Mouse (Mus musculus): ENCODE data around the gene Smox. TPM values are rescaled to one million over a fixed set of nuclear protein-coding genes. Genes with fewer than 3 reads are reported as not detected.
"Not testable (repeated sequence)": the region's sequence is repeated elsewhere in the genome, so short reads cannot be mapped to it uniquely, and the experiment has no call there.

Gene Smox
- polyA plus RNA-seq, 1 experiment from 2014 or later = 52.3 TPM

- Histone ChIP-seq H3K4me2 (no peak overlapping the region), H3K9ac (no peak overlapping the region), H3K27me3 (no peaks in the 10 kb centered on the region), H3K27ac (replicated peaks) (no peak overlapping the region), H3K36me3 (no peaks in the 10 kb centered on the region), H3K4me3 (no peak overlapping the region), H3K9me3 (no peaks in the 10 kb centered on the region), H3K4me1 (replicated peaks) (no peaks in the 10 kb centered on the region)
- ATAC-seq (ENCODE audit: low FRiP score, low read depth) = no peak
- WGBS = 81% methylated on average over 2 of the region's 2 CpGs
Measured at GRCm38 (mm10) chr2:131466732-131467131, 24.6 kb upstream of the Smox start.

GRCm38 (mm10) chr2:131469916-131470315, 21.4 kb upstream of the Smox start:
- Histone ChIP-seq H3K9me3 (no peaks in the 10 kb centered on the region), H3K9ac (no peak overlapping the region), H3K27me3 (no peaks in the 10 kb centered on the region), H3K27ac (replicated peaks) (no peak overlapping the region), H3K4me3 (no peak overlapping the region), H3K36me3 (no peaks in the 10 kb centered on the region), H3K4me2 (no peak overlapping the region), H3K4me1 (replicated peaks) (no peaks in the 10 kb centered on the region)
- WGBS = 69% methylated on average over 1 of the region's 1 CpGs
- ATAC-seq (ENCODE audit: low FRiP score, low read depth) = no peak

DNA sequence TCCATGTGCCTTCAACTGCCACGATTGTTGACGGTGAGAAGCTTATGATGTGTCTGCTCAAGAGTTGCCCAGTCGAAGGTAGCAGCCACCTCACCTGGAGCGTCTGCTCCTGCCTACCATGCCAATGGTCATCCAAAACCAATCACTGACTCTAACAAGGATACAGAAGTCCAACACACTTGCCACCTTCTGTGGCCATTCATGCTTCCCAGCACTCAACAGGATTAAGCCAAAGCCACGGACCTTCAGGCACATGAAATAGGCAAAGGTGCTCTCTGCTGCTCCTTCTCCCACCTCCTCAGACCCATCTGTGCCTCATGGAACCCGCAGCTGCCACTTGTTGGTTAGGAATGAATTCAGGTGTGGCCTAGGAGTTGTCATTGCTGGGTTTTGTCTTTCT, 17.5 kb upstream of the Smox start:
- WGBS = 83% methylated on average over 6 of the region's 6 CpGs
- no peak for ATAC-seq (ENCODE audit: low FRiP score, low read depth)

DNA sequence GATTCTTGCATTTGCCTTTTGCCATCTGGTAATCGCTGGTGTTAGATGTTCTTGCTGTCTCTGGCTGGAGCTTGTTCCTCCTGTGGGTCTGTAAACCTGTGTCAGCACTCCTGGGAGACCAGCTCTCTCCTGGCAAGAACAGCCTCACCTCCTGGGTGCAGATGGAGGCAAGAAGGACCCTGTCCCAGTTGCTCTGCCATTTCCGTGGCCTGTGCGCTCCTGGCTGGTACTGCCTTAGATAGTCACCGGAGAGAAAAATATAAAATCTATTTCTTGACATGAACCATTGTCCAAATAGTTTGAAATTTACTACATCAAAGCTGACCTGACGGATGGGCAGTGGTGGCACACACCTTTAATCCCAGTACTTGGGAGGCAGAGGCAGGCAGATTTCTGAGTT, 14.2 kb upstream of the Smox start:
- ATAC-seq (ENCODE audit: low FRiP score, low read depth) = not testable (repeated sequence)
- 95% methylated on average over 5 of the region's 5 CpGs for WGBS

More for the DNA sequence above, 17.5 kb upstream of the Smox start:
- Histone ChIP-seq H3K27me3 (no peaks in the 10 kb centered on the region), H3K4me1 (replicated peaks) (no peaks in the 10 kb centered on the region), H3K4me2 (no peak overlapping the region), H3K36me3 (no peaks in the 10 kb centered on the region), H3K4me3 (no peak overlapping the region), H3K9ac (no peak overlapping the region), H3K27ac (replicated peaks) (no peak overlapping the region), H3K9me3 (no peaks in the 10 kb centered on the region)

GRCm38 (mm10) chr2:131477917-131478316, 13.4 kb upstream of the Smox start:
- no peaks in the 10 kb centered on the region for H3K27me3 ChIP-seq
- 89% methylated on average over 6 of the region's 6 CpGs for WGBS
- H3K4me2 ChIP-seq = no peak overlapping the region
- H3K4me1 ChIP-seq (replicated peaks) = no peaks in the 10 kb centered on the region
- H3K27ac ChIP-seq (replicated peaks) = no peak overlapping the region
- H3K36me3 ChIP-seq = no peaks in the 10 kb centered on the region
- no peak overlapping the region for H3K9ac ChIP-seq
- no peak overlapping the region for H3K4me3 ChIP-seq
- no peak for ATAC-seq (ENCODE audit: low FRiP score, low read depth)
- H3K9me3 ChIP-seq = no peaks in the 10 kb centered on the region

More for the DNA sequence above, 14.2 kb upstream of the Smox start:
- H3K36me3 ChIP-seq; H3K9ac ChIP-seq; H3K9me3 ChIP-seq; H3K4me1 ChIP-seq (replicated peaks); H3K4me2 ChIP-seq; H3K27me3 ChIP-seq; H3K4me3 ChIP-seq; H3K27ac ChIP-seq (replicated peaks): not testable (repeated sequence)

DNA sequence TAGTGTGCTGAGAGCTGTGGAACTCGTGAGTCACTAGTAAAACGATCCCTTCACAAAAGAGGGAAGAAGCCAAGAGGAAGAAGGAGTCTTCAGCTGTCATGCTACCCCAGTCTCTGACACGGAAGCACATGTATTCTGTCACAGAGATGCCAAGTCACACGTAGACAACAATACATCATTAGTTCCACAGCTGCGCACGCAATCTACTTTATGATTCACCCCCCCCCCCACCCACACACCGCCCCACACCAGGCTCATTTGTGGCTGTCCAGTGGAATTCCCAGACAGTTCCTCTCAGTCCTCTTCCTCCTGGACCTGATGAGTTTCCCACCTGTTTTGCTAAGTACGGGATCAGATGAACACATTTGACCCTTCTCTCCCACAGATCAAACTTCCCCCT, 12.9 kb upstream of the Smox start:
- Histone ChIP-seq H3K36me3 (no peaks in the 10 kb centered on the region), H3K4me3 (no peak overlapping the region), H3K27ac (replicated peaks) (no peak overlapping the region), H3K9ac (no peak overlapping the region), H3K9me3 (no peaks in the 10 kb centered on the region), H3K27me3 (no peaks in the 10 kb centered on the region), H3K4me2 (no peak overlapping the region), H3K4me1 (replicated peaks) (no peaks in the 10 kb centered on the region)
- ATAC-seq (ENCODE audit: low FRiP score, low read depth) = no peak
- WGBS = 67% methylated on average over 8 of the region's 8 CpGs

DNA sequence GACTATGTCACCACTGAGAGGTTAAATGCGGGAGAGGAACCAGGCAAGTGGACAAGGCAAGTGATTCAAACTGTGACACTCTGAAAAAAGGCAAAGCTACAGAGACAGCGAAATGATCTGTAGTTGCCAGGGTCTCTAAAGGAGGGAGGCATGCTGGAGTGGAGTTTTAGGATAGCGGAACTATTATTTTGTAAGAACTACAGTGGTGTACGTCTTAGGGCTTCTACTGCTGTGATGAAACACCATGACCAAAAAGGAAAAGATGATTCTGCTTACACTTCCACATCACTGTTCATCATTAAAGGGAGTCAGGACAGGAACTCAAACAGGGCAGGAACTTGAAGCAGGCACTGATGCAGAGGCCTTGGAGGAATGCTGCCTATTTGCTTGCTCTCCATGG, 12.4 kb upstream of the Smox start:
- no peaks in the 10 kb centered on the region for H3K27me3 ChIP-seq
- no peak overlapping the region for H3K4me3 ChIP-seq
- no peak overlapping the region for H3K4me2 ChIP-seq
- H3K9me3 ChIP-seq = no peaks in the 10 kb centered on the region
- no peaks in the 10 kb centered on the region for H3K36me3 ChIP-seq
- WGBS = 94% methylated on average over 4 of the region's 4 CpGs
- no peaks in the 10 kb centered on the region for H3K4me1 ChIP-seq (replicated peaks)
- no peak for ATAC-seq (ENCODE audit: low FRiP score, low read depth)
- no peak overlapping the region for H3K27ac ChIP-seq (replicated peaks)
- H3K9ac ChIP-seq = no peak overlapping the region

GRCm38 (mm10) chr2:131481733-131482132, 9.6 kb upstream of the Smox start:
- H3K4me1 ChIP-seq (replicated peaks) = no peaks in the 10 kb centered on the region
- 63% methylated on average over 1 of the region's 1 CpGs for WGBS
- no peak for ATAC-seq (ENCODE audit: low FRiP score, low read depth)
- no peak overlapping the region for H3K9ac ChIP-seq
- no peaks in the 10 kb centered on the region for H3K27me3 ChIP-seq
- no peaks in the 10 kb centered on the region for H3K9me3 ChIP-seq
- H3K27ac ChIP-seq (replicated peaks) = no peak overlapping the region
- H3K4me2 ChIP-seq = no peak overlapping the region
- no peak overlapping the region for H3K4me3 ChIP-seq
- no peaks in the 10 kb centered on the region for H3K36me3 ChIP-seq

DNA sequence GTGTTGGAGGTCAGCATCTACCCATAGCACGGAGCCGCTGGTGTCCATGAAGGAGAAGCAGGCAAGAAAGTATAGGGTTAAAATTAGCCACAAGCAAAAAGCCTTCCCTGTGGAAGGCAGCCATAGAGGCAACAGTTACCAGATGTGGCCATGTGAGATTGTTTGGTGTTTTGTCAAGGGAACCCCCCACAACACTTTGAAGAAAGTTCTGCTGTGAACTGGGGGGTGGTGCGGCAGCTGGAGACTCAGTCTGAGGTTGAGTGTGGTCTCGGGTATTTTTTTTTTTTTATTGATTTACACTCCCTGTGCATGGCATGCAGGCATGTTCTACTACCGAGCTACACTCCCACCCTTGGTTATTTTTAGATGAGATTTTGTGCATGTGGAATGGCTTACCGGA, 8.8 kb upstream of the Smox start:
- no peak overlapping the region for H3K9ac ChIP-seq
- 86% methylated on average over 6 of the region's 6 CpGs for WGBS
- H3K4me1 ChIP-seq (replicated peaks) = no peaks in the 10 kb centered on the region
- H3K4me2 ChIP-seq = no peak overlapping the region
- no peaks in the 10 kb centered on the region for H3K9me3 ChIP-seq
- H3K4me3 ChIP-seq = no peak overlapping the region
- ATAC-seq (ENCODE audit: low FRiP score, low read depth) = no peak
- no peaks in the 10 kb centered on the region for H3K36me3 ChIP-seq
- H3K27ac ChIP-seq (replicated peaks) = no peak overlapping the region
- H3K27me3 ChIP-seq = no peaks in the 10 kb centered on the region

GRCm38 (mm10) chr2:131483562-131483961, 7.7 kb upstream of the Smox start:
- WGBS = 79% methylated on average over 7 of the region's 7 CpGs
- no peak overlapping the region for H3K4me2 ChIP-seq
- no peak overlapping the region for H3K9ac ChIP-seq
- no peaks in the 10 kb centered on the region for H3K4me1 ChIP-seq (replicated peaks)
- no peak for ATAC-seq (ENCODE audit: low FRiP score, low read depth)
- no peaks in the 10 kb centered on the region for H3K27me3 ChIP-seq
- no peaks in the 10 kb centered on the region for H3K36me3 ChIP-seq
- H3K27ac ChIP-seq (replicated peaks) = no peak overlapping the region
- H3K9me3 ChIP-seq = no peaks in the 10 kb centered on the region
- no peak overlapping the region for H3K4me3 ChIP-seq

GRCm38 (mm10) chr2:131484182-131484581, 7.1 kb upstream of the Smox start:
- no peak for ATAC-seq (ENCODE audit: low FRiP score, low read depth)
- WGBS = 88% methylated on average over 6 of the region's 6 CpGs
- no peaks in the 10 kb centered on the region for H3K9me3 ChIP-seq

DNA sequence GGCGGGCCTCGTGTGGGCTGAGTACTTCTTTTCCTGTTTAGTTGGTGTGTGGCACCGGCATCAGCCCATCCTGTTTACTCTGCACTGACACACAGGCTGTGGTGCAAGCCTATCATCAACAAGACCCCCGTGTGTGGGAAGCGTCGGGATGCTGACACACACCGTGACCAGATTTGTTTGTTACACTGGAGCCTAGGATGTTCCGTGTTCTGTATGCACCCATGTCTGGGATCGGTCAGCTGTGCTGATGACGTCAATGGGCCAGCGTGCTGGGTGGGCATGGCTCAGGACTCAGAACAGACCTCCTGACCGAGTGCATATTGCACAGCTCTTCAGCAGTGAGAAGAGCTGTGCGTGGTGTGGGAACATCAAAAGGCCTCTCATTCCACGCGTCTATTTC, 6.2 kb upstream of the Smox start:
- Histone ChIP-seq H3K27me3 (no peaks in the 10 kb centered on the region), H3K4me3 (no peak overlapping the region), H3K9me3 (no peaks in the 10 kb centered on the region), H3K36me3 (no peaks in the 10 kb centered on the region), H3K4me1 (replicated peaks) (no peaks in the 10 kb centered on the region), H3K4me2 (no peak overlapping the region), H3K27ac (replicated peaks) (no peak overlapping the region), H3K9ac (no peak overlapping the region)
- WGBS = 92% methylated on average over 15 of the region's 15 CpGs
- no peak for ATAC-seq (ENCODE audit: low FRiP score, low read depth)

More at GRCm38 (mm10) chr2:131484182-131484581, 7.1 kb upstream of the Smox start:
- Histone ChIP-seq H3K4me2 (no peak overlapping the region), H3K27ac (replicated peaks) (no peak overlapping the region), H3K36me3 (no peaks in the 10 kb centered on the region), H3K9ac (no peak overlapping the region), H3K4me1 (replicated peaks) (no peaks in the 10 kb centered on the region), H3K27me3 (no peaks in the 10 kb centered on the region), H3K4me3 (no peak overlapping the region)

DNA sequence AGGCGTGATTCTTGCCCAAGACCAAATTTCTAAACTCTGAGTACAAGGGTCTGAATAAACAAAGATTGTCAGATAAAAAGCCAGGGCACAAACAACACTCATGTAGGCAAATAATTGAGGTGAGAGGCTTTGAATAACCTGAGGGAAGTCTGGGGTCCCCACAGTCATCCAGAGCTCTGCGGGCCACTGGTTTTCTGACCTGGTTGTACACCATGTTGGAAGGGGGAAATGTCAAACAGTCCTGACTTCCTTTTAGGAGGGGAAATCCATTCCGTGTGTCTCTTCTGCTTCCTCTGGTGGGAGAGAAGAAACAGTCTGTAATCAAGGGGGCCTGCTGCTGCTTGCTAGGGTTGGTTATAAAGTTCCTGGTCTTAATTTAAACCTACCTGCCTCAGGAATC, 5.2 kb upstream of the Smox start:
- 92% methylated on average over 3 of the region's 3 CpGs for WGBS
- ATAC-seq (ENCODE audit: low FRiP score, low read depth) = no peak
- no peak overlapping the region for H3K27ac ChIP-seq (replicated peaks)

More for the DNA sequence above, 5.2 kb upstream of the Smox start:
- no peak overlapping the region for H3K4me2 ChIP-seq
- H3K36me3 ChIP-seq = no peaks in the 10 kb centered on the region
- no peak overlapping the region for H3K4me3 ChIP-seq
- H3K9me3 ChIP-seq = no peaks in the 10 kb centered on the region
- H3K9ac ChIP-seq = no peak overlapping the region
- H3K4me1 ChIP-seq (replicated peaks) = no peaks in the 10 kb centered on the region
- H3K27me3 ChIP-seq = no peaks in the 10 kb centered on the region

Data from hindbrain, embryonic 15.5 days (tissue).